Mouse (Mus musculus): ENCODE results near the gene Nek3. TPM values are rescaled to one million over a fixed set of nuclear protein-coding genes. Genes with fewer than 3 reads are reported as not detected.

Nek3 gene
- polyA plus RNA-seq, 1 experiment from 2014 or later, result 5.1 TPM

Other genes with a start within 250 kb of the Nek3 start
- gene Defb15, start 233.7 kb downstream of the Nek3 start, polyA plus RNA-seq (2015; fragmentation: Nextera tagmentation; extraction: Ambion mirVana), result not detected in 2 replicates
- gene Defb35, start 228.1 kb downstream of the Nek3 start, polyA plus RNA-seq (2015; fragmentation: Nextera tagmentation; extraction: Ambion mirVana), result not detected in 2 replicates
- not detected in 2 replicates for gene Defb13, start 219.7 kb downstream of the Nek3 start, polyA plus RNA-seq (2015; fragmentation: Nextera tagmentation; extraction: Ambion mirVana)
- gene Fam90a1a, start 207.7 kb downstream of the Nek3 start, polyA plus RNA-seq (2015; fragmentation: Nextera tagmentation; extraction: Ambion mirVana), result not detected in 2 replicates
- not detected in 2 replicates for gene Ccdc70, start 196.7 kb downstream of the Nek3 start, polyA plus RNA-seq (2015; fragmentation: Nextera tagmentation; extraction: Ambion mirVana)
- 2.6 and 3.0 TPM in 2 replicates for gene Atp7b, start 106.1 kb downstream of the Nek3 start, polyA plus RNA-seq (2015; fragmentation: Nextera tagmentation; extraction: Ambion mirVana)
- gene Alg11, start 105.7 kb downstream of the Nek3 start, polyA plus RNA-seq (2015; fragmentation: Nextera tagmentation; extraction: Ambion mirVana), result 27.9 and 30.1 TPM in 2 replicates
- 2.0 and 3.1 TPM in 2 replicates for gene Nek5, start 41.4 kb downstream of the Nek3 start, polyA plus RNA-seq (2015; fragmentation: Nextera tagmentation; extraction: Ambion mirVana)
- 55.0 and 55.5 TPM in 2 replicates for gene Ckap2, start 19.4 kb upstream of the Nek3 start, polyA plus RNA-seq (2015; fragmentation: Nextera tagmentation; extraction: Ambion mirVana)
- 47.0 and 47.3 TPM in 2 replicates for gene Vps36, start 26.4 kb upstream of the Nek3 start, polyA plus RNA-seq (2015; fragmentation: Nextera tagmentation; extraction: Ambion mirVana)
- 34.4 and 35.0 TPM in 2 replicates for gene Thsd1, start 60.9 kb upstream of the Nek3 start, polyA plus RNA-seq (2015; fragmentation: Nextera tagmentation; extraction: Ambion mirVana)
- not detected in 2 replicates for gene Tpte, start 117.0 kb upstream of the Nek3 start, polyA plus RNA-seq (2015; fragmentation: Nextera tagmentation; extraction: Ambion mirVana)
- 16.4 and 18.1 TPM in 2 replicates for gene Slc25a15, start 232.2 kb upstream of the Nek3 start, polyA plus RNA-seq (2015; fragmentation: Nextera tagmentation; extraction: Ambion mirVana)
- 35.0 and 37.6 TPM in 2 replicates for gene Mrps31, start 244.9 kb upstream of the Nek3 start, polyA plus RNA-seq (2015; fragmentation: Nextera tagmentation; extraction: Ambion mirVana)